Mouse (Mus musculus) kidney, adult 11 months (tissue): ENCODE data around the gene Tbc1d1.

Experiments used
- DNase-seq: peaks from one replicate; pipeline ENCODE4 v3.0.0; 2022

The Tbc1d1 gene

DNA sequence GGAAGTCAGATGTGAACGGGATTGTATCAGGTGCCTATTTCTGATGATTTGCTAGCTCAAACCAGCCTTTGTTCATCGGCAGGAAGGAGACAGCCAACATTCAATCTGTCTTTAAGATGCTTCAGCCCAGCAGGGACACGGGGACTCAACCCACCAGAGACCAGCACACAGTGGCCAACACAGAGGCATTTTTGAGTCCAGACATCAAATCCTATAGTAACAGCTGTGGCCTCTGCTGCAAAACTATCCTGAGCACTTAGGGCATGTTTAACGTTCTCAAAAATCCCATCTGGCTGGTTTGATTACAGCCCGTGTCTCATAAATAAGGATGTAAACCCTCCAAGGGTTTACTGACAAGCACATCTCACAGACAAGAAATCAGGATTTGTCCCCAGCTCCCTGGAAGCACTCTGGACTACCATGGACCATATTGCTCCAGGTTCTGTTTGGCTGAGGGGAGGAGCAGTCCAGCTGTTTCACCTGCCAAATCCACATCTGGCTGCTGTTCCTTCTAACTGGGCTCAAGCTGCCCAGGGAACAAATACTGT lies 207.8 kb downstream of the Tbc1d1 start:
- DNase-seq = no peak

DNA sequence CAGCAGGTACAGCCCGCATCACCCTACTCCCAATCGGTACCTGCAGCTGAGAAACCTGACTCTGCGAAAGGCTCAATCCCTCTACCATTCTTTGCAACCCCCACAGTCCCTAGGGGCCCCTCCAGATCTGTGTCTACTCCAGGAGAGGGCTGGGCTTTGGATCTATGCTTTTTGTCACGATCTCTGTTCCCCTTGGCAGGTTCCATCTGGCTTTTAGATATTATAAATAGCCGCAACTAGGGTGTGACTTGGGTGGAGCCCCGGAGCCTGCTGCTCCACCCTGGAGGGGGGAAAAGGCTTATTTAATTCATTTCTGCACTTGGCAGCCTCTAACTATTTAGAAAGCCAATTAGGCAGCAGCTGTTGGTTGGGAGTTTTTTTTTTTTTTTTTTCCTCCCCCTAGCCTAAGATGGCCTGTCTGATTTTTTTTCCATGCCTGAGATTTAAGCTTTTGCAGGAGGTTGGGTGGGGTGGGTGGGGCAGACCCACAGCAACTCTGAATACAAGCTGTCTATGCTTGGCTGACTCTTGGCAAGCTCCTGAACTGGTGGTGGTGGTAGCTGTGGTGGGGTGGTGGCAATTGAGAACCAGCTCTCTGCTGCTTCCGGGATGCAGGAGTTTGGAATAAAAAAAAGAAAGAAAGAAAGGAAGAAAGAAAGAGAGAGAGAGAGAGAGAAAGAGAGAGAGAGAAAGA lies 208.5 kb downstream of the Tbc1d1 start:
- peak; percentile 40 for DNase-seq

DNA sequence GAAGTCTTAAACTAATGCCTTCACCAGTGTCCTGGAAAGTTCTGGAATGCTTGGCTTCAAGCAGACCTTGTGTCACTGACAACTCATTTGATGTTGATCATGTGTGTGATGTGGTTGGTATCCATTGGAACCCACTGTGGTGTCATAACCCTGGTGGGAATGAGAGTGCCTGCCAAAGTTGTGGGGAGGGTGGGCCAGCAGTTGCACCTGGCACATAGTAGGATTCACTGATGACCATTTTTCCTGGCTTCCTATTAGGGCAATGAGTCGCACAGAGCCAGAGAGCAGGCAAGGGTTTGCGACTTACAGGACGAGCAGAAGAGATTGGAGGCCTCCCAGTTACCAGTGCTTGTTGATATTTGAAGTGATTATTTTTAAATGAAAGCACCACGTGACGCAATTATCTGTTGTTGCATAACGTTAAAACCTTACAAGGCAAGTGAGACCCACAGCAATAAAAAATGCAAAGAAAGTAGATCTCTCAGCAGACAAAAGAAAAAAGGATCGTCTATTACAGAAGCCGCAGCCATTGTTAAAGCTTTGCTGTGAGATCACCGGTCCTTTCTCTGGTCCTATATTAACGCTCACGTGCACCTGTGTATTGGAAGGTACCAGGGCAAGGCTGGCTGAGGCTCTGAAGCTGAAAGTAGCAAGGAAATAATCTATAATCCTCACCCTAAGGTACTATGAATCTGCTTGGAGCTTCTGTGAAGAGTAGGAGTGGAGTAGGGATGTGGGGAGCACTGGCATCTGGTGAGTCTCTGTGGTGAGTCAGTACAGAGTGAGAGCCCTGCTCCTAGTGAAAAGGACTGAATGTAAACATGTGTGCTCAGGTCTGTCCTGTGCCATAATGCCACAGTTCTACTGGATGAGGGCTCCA lies 209.3 kb downstream of the Tbc1d1 start:
- DNase-seq = no peak

DNA sequence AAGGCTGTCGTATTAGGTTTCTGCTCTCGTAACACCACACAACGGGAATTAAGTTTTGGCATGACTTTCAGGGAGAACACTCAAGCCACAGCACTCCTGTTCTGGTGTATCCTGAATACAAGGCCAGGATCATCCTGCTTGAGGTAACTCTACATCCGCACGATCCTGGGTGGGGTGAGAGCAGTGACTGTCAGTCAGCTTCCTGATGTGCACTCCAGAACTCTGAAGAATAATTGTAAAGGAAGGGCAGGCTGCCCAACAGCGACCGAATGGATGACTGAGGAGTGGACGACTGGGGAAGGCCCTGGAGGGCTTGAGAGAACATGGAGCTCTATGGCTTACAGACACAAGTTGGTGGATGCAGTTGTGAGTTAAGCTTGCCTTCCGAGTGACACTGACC lies 210.0 kb downstream of the Tbc1d1 start:
- no peak for DNase-seq

DNA sequence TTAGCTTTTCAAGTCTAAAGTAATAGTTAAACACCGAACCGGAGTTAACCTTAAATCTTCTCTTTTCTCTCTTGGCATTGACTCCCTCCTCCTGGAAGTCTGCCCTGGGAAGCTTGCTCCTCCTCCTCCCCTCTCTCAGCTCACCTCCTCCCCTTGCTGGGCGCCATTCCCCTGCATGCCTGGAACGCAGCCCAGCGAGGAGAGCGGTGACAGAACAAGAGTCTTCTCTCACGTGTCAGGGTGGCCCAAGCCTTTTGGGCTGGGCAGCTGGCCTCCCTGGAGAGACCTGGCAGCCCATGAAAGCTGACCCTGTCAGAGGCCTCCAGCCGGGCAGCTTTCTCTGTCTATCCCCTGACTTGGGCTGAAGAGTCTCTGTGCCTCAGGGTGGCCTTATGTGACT lies 211.3 kb downstream of the Tbc1d1 start:
- peak; percentile 90 for DNase-seq

DNA sequence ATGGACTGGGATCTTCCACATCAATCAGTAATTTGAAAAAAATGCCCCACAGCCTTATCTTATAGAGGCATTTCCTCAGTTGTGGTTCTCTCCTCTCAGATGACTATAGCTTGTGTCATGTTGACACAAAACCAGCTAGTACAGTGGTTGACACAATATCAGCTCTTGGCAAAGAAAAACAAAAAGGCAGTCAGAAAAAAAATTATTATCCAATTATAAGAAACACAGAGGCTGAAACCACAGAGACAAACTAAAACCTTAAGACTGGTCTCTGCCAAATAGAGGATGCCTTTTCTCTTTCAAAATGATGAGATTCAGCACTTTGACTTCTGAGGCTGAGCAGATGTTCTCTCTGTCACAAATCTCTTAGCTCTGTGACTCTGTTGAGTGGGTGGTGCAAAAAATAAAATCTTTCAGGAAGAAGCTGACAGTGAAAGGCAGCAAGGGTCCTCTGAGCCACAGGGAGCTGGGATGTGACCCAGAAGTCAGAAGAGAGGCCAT lies 215.3 kb downstream of the Tbc1d1 start:
- no peak for DNase-seq

DNA sequence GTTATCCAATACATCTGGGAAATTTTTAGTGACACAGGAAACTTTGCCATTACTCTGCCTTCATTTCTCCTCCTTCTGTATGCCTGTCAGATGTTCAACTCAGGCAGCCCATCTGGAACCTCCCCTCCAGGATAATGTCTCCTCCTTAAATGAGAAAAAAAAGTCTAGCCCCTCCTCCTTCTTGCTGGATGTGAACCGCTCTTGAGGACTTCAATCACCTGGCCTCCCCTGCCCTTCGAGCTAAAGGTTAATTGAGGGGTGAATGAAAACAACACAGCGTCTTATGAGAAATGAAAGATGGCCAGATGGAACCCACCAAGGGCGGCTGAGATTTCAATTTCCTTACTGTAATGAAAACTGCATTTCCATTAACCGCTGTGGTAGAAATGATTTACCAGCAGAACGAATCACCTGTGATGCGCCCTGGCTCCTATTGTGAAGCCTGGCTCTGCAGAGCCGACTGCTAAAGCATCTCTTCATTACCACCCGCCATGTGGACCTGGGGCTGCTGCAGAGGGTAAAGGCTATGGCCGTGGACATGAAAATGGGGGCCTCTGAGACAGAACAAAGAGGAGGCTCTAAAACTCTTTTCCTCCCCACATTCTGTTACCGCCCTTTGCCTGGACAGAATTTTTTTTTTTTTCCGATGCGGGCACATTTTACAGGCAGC lies 216.3 kb downstream of the Tbc1d1 start:
- DNase-seq = no peak

DNA sequence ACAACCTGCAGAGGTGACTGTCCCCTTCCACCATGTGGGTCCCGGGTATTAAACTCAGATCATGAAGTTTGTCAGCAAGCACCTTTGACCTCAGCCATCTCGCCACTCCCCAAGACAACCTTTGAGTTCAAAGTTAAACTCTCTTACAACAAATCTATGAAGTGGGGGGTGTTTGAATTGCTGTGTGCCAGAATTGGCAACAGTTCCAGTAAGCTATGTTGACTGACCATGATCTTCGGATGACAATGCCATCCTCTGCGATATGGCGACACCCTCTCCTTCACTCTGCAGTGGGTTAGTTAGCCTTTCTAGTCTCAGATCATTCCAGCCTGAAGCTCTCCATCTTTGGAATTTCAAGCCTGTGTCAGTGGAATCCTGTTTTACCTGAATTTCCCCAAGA lies 217.6 kb downstream of the Tbc1d1 start:
- DNase-seq = no peak

DNA sequence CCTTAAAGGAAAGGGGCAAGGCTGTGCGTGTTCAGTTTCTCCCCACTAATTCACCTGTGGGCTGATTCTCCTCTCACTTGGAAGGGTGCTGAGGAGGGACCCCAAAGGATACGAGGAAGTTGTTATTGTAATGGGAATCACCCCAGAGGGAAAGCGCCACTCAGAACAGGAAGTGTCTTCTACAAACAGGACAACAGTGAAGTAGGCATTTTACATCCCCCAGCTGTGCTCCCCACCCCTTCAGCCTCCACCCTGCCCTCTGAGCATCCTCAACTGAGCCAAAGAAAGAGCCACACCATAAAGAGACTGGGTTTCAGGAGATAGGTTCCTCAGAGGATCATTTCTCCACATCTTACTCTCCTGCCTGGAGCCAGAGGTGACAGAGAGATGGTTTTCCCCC lies 219.7 kb downstream of the Tbc1d1 start:
- DNase-seq = no peak

DNA sequence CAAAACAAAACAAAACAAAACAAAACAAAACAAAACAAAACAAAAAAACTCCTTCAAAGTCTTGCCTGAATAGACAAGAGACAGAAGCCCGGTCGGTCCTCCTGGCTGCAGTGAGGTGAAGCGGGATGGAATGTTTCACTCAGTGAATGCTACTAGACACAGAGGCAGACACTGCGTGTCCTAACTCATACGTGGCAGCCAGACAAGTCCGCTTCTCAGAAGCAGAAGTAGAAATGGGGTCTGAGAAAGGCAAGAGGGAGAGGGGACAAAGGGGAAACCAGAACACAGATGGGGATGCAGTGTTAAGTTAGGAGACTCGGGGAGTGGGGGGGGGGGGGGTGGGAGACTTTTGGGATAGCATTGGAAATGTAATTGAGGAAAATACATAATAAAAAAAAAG lies 220.4 kb downstream of the Tbc1d1 start:
- DNase-seq = no peak

DNA sequence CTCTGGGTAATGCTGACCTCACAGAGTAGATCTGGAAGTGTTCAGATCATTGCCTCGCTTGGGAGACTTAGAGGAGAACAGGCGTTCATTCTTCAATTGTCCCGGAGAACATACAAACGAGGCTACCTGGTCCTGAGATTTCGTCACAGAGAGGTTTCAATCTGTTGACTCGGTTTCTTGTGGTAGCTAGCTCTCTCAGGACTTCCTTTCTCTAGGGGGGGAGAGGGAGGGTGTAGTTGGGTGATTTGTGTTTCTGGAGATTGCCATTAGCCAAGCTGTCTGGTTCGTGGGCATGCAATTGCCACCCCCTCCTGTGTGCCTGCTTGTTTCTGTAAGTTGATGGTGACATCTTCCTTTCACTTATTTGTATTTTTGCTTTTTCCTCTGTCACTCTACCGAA lies 221.6 kb downstream of the Tbc1d1 start:
- no peak for DNase-seq

DNA sequence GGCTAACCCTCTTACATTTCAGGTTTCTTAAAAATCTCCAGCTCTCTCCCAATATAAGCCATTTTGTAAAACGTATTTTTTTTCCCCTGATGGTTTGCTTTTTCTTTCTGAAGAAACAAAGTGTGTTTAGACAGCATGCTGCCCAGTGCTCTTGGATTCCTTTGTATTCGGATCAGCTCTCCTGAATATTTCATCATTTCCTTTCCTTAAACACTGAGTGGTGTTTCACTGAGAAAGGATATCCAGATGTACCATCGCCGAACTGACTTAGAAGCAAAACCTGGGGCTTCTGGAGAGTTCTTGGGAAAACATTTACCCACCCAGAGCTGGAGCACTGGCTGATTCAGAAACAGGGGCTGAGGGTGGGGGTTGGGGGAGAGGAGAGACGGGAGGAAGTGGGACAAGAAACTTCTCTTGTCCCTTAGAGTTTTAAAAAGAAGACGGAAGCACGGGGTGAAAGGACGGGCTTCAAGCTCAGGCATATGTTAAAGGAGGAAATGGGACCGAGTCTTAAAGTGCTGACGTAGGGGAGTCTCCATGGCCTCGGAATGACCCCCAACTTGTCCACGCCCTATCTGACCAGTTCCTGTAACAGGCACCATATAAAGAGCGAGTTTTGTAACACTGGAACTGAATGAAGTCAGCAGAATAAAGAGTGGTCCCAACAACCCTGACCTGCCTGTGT lies 222.6 kb downstream of the Tbc1d1 start:
- no peak for DNase-seq

DNA sequence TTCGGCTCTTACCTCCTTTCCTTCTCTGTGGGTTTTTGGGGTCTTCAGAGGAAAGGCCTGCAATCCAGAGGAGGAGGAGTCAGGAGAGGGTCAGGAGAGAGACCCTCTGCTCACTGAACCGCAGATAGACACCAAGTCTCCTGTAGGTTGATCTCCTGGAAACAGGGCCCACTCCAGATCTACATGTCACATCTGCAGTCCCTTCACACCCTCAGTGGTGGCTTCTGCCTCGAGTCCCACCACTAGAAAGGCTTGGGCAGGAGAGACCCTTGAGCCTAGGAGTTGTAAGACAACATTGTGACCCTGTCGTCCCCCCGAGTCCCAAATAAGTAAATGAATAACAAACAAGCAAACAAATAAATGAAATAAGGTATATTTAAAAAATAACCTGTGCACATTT lies 223.7 kb downstream of the Tbc1d1 start:
- no peak for DNase-seq

DNA sequence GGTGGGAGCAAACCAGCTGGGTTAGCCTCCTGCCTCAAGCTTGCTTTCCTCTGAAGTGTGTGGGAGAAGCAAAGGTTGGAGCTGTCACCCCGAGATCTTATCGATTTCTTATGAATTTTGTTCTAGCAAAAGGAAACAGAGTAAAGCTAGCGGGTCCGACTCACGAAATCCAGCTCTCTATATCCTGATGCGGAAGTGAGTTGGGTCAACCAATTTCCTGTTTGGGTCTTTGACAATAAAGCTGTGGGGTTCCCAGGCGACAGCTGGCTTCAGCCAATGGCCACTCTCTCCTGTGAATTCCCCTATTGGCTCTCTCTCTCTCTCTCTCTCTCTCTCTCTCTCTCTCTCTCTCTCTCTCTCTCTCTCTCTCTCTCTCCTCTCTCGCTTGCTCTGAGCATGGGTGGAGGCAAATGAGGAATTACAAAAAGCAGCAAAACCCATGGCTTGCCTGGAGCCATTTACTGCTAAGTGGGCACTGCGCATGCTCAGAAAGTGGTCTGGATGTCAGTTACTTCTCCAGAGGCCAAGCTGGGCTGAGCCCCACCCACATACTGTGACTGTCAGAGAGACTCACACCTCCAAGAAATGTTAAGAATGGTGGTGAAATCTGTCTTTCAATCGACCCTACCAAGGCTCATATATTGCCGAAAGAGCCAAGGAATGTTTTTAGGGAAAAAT lies 224.7 kb downstream of the Tbc1d1 start:
- DNase-seq = no peak

DNA sequence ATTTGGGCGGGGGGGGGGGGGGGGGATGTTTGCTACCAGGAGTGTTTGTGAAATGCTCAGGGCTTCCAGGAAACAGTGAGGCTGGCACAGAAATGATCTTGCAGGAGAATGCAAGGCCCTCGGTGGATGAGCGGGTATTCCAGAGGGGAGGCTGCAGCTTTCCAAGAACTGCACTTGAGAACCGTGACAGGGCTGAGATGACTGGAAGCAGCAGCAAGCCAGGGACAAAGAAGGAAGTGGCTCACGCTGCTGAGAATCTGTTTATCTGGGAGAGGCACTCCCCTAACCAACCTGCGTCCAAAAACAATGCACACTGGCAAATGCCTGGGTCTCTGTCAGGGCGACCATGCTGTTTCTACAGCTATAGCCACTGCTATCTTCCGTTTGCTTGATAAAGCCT lies 225.4 kb downstream of the Tbc1d1 start:
- no peak for DNase-seq

DNA sequence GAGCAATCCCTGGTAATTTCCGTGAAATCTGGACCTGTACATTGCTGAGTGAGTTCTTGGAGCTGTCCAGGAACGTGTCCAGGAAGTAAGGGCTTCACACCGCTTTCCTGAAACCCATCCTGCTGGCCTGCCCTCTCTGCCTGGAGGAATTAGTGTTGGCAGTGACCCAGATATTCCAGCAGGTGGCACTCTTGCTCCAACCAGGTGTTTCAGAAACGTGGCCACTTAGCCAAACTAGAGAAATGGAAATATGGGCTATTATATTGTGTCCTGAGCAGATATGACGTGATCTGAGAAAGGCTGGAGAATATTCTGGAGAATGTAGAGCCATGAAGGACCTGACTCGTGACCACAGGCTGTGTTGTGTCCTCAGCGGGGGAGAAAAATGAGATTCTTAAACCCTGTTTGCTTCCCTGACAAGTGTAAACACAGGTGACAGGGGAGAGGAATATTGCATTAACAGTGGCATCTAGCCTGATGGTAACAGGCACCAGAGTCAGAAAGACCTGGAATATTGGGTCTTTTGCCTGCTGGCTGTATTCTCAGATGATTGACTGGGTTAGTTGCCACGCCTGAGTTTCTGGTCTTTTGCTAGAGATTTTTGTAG lies 226.4 kb downstream of the Tbc1d1 start:
- DNase-seq = peak; percentile 76

DNA sequence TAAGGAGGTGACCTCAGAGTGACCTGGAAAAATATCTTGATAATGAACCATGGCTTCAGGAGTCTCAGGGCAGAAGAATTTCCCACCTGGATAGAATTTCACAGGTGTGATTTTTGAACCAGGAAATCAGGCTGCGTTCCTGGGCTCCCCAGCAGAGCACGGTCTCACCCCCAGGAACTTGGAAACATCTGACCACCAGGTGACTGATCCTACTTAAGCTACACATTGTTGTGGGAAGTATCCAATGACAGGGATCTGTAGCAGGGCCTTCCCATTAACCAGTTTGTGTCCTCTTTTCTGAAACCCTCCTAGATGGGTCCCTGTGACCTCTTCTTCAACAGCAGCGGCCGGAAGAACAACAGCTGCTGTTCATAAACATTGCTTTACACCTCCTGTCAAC lies 227.1 kb downstream of the Tbc1d1 start:
- DNase-seq = no peak

DNA sequence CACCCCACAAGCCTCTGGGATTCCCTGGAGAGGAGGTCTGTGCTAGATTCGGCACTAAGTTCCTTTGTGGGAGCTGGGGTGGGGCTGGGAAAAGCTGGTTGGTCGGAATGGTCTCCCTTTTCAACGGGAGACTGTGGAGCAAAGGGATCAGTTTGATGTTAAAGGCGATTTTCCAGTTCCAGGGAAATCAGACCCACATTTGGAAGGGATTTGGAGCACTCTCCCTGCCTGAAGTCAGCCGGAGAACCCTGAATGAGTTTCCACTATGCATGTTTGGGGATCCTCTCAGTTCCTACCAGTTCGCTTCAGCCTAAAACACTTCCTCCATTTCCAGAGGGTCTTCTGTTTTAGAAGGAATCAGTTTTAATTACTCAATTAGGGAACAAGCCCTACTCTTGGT lies 228.4 kb downstream of the Tbc1d1 start:
- DNase-seq = no peak

DNA sequence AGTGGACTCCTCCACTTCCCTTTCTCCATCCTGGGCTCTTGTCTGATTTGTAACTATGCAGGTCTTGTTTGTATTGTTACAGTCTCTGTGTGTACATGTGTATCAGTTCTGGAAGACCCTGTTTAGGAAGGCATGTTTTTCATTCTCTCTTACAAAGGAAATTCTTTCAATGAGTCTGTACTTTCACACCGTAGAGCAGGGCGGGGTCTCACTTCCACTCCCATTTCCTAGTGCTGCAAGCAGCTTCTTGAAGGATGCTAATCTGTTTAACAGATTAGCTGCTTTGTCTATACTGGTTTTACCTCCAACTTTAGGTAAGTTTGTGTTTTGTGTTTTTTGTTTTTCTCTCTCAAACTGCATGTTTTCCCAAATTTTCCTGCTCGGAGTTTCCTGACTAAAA lies 230.9 kb downstream of the Tbc1d1 start:
- no peak for DNase-seq

DNA sequence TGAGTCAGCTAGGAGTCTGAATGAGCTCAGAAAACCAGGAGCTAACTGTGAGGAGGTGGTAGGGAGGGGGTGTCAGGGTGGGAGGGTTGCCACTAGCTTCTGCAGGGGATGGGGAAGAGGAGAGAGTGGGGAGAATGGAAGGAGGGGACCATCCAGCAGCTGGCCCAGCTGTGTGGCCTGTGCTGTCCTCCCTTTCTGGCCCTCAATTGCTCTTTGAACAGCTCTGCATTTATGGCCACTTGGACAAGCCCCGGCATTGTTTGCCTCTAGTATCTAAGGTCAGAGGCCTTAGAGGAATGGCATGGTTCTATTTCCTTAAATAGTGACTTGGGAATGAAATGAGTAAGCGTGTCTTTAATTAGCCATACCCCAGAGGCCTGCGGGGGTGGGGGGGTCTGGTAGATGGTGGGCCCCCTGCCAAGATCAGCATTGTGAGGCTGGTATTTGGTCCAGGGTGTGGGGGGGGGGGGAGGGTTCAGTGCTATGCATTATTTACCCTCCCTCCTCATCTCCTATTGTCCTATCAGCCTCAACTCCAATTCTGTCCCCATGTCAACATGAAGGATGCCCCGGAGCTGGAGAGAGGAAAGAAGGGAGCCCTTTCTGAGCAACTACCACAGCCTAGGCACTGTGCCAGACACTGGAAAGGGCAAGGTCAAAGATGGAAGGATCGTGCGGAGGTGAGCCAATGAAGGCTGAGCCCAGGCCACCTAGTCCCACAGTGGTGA lies 233.3 kb downstream of the Tbc1d1 start:
- no peak for DNase-seq

DNA sequence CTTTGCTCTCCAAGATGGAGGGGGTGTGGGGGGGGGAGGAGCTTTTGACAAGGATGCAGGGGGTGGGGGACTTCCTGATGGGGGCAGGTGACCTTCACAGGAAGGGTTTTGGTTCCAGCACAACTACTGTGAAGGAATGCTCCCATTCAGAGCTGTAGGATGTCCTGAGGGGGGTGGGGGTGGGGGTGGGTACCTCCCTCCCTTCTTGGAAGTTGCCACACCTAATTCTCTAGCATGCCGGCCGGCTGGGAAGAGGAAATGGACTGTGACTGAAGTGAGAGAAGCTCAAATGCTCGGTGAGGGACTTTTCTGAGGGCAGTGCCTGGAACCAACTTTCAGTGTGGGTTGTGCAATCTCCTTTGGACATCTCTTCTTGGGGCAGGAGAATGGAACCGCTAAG lies 235.2 kb downstream of the Tbc1d1 start:
- no peak for DNase-seq
